8 mouse cellular contexts compared by ENCODE assay signal in the genomic region with DNA sequence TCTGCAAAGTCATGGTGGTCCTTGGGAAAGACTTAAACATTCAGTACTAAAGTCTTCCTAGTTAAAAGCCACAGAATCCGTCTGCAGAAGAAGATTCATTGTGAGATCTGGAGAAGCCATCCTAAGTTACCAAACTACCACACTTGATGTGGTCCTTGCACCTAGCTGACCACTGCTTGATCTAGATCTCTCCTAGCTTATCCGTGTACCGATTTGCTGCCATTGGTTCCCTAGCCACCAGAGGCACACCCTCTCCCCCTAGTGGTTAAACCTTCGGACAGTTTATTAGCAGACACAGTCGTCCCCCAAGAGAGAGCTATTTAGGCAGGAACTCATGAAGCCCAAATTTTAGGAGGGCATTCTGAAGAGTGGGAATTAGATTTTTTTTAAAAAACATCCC. TPM values are rescaled to one million over a fixed set of nuclear protein-coding genes. Genes with fewer than 3 reads are reported as not detected.
A peak's percentile ranks its signal among the peaks of the same experiment; 100 is the strongest.
DNase-seq lines count a peak whose midpoint lies in the region; ATAC-seq lines count a peak whose summit lies in the region.

No protein-coding gene starts in this region.

- no peak for ATAC-seq in intestine, embryonic 14.5 days (replicated peaks; ENCODE audit: low FRiP score, low TSS enrichment, low read depth)
- peak; percentile 74 for ATAC-seq in megakaryocyte progenitor cell, adult 5-6 weeks (replicated peaks; ENCODE audit: poor library complexity)

- no peak overlapping the region for H3K9ac ChIP-seq in intestine, embryonic 14.5 days (ENCODE audit: low read length)

- 0 out of 2 replicates have a peak, but pooled peaks cover 12% of the 10 kb centered on the region for H3K4me1 ChIP-seq in intestine, embryonic 14.5 days (replicated peaks; ENCODE audit: control insufficient read depth, insufficient read depth, low read length)

- H3K36me3 ChIP-seq in intestine, embryonic 14.5 days (ENCODE audit: control insufficient read depth, insufficient read depth, low read length) = no peaks in the 10 kb centered on the region

- peak; percentile 66 for DNase-seq in urinary bladder, postnatal 14 days (ENCODE audit: low spot score)
- DNase-seq in urinary bladder, postnatal 10 days (ENCODE audit: low spot score) = no peak
- DNase-seq in cerebellum, postnatal 14 days = peak; percentile 73 to 80
- DNase-seq in gastrocnemius, postnatal 25 days = peak; percentile 36
- no peak for DNase-seq in intestine, embryonic 14.5 days (ENCODE audit: low spot score)
- peak; percentile 30 to 37 for DNase-seq in left cerebral cortex, postnatal 10 days (ENCODE audit: extremely low spot score in 1 of 2, low spot score in 2 of 2)
- peak; percentile 41 to 64 for DNase-seq in spleen, postnatal 4 days (ENCODE audit: low spot score in 2 of 2)

- H3K9me3 ChIP-seq in intestine, embryonic 14.5 days (ENCODE audit: control insufficient read depth, low read length) = no peaks in the 10 kb centered on the region

- WGBS in intestine, embryonic 14.5 days = under 1% methylated on average over 5 of the region's 5 CpGs

- H3K4me2 ChIP-seq in intestine, embryonic 14.5 days (ENCODE audit: low read length) = peak overlapping the region; percentile 30; the same call in 1 of the 2 replicates

- H3K27me3 ChIP-seq in intestine, embryonic 14.5 days (replicated peaks; ENCODE audit: control insufficient read depth, insufficient read depth, low read length) = no peaks in the 10 kb centered on the region

- intact Hi-C loops in left cerebral cortex, postnatal 10 days (cut with DNase I) = loop anchor here (5.0 kb wide), 2 partner anchors 357 to 447 kb away; no protein-coding TSS in a partner anchor

- no peak overlapping the region for H3K27ac ChIP-seq in intestine, embryonic 14.5 days (ENCODE audit: low read depth)

- H3K4me3 ChIP-seq in intestine, embryonic 14.5 days (ENCODE audit: low read depth, low read length) = no peak overlapping the region

RNA-seq across cellular contexts. Expression of gene Ikzf2, which starts 1.9 kb away (rescaled TPM):
- 10 to 100 TPM in 1 of 2 experiments, 1 to 10 TPM in 1; 9.1 to 14.5 TPM for total RNA-seq in gastrocnemius, postnatal 25 days (2021)
- 4.3 TPM in 2 replicates for polyA plus RNA-seq in intestine, embryonic 14.5 days (2014; fragmentation: Nextera tagmentation; extraction: Ambion mirVana)
- 1 to 10 TPM; 5.7 to 6.0 TPM for total RNA-seq in left cerebral cortex, postnatal 10 days (2021)
- total RNA-seq in megakaryocyte progenitor cell, adult 5-6 weeks (2015) = 5.5 and 13.9 TPM in 2 replicates
- total RNA-seq in megakaryocyte progenitor cell, adult 5-6 weeks (2017) = 6.6 and 17.1 TPM in 2 replicates

Comparison
In these comparisons a context has a peak if more than half of its experiments do, and no peak if none do; other contexts are left out.
1. DNase-seq: peak in urinary bladder, postnatal 14 days (single experiment), cerebellum, postnatal 14 days (2 of 2), gastrocnemius, postnatal 25 days (single experiment), left cerebral cortex, postnatal 10 days (2 of 2) and spleen, postnatal 4 days (2 of 2); none in urinary bladder, postnatal 10 days (single experiment) and intestine, embryonic 14.5 days (single experiment).